Mouse (Mus musculus) forebrain, embryonic 14.5 days (tissue): Measurements from ENCODE around the gene Fam83e. TPM values are rescaled to one million over a fixed set of nuclear protein-coding genes. Genes with fewer than 3 reads are reported as not detected.

Experiments
- ATAC-seq: fragments of 200-750 bp; cut with Nextera tagmentation; 2 replicates; pipeline ENCODE4 v1.8.0; 2017; ENCODE audit warnings: mild to moderate bottlenecking, moderate library complexity
- DNase-seq: peaks from one replicate; pipeline ENCODE4 v3.0.0-alpha.2; 2015; ENCODE audit warnings: low spot score
- H3K27ac ChIP-seq: fragments of 300-500 bp; sonication (generic); 2 replicates; pipeline ENCODE4 v1.5.1; 2014; ENCODE audit warnings: low read depth, mild to moderate bottlenecking, control low read depth, low read length, moderate library complexity
- H3K27me3 ChIP-seq: fragments of 300-500 bp; sonication (generic); replicated peaks from 2 replicates; pipeline ENCODE4 v1.6.1; 2014; ENCODE audit warnings: low read length, control low read depth, mixed read lengths; ENCODE audit not compliant: control insufficient read depth, insufficient read depth
- H3K36me3 ChIP-seq: fragments of 300-500 bp; sonication (generic); 2 replicates; pipeline ENCODE4 v1.6.1; 2014; ENCODE audit warnings: low read length, control low read depth; ENCODE audit not compliant: control insufficient read depth, insufficient read depth
- H3K4me1 ChIP-seq: fragments of 300-500 bp; sonication (generic); 2 replicates; pipeline ENCODE4 v1.6.1; 2014; ENCODE audit warnings: antibody characterized with exemption, low read length, control low read depth; ENCODE audit not compliant: control insufficient read depth, insufficient read depth
- H3K4me2 ChIP-seq: fragments of 300-500 bp; sonication (generic); 2 replicates; pipeline ENCODE4 v1.6.1; 2014; ENCODE audit warnings: mild to moderate bottlenecking, control low read depth, low read length
- H3K4me3 ChIP-seq: fragments of 300-500 bp; sonication (generic); 2 replicates; pipeline ENCODE4 v1.5.1; 2014; ENCODE audit warnings: low read depth, low read length, control low read depth
- H3K9ac ChIP-seq: fragments of 300-500 bp; sonication (generic); 2 replicates; pipeline ENCODE4 v1.6.1; 2014; ENCODE audit warnings: mild to moderate bottlenecking, low read length, control low read depth, moderate library complexity
- H3K9me3 ChIP-seq: fragments of 300-500 bp; sonication (generic); replicated peaks from 2 replicates; pipeline ENCODE4 v1.6.1; 2016; ENCODE audit warnings: low read length, control low read depth, mixed read lengths; ENCODE audit not compliant: control insufficient read depth
- WGBS: fragments of 180-500 bp; shearing (Covaris S2); extraction: QIAGEN DNeasy Blood & Tissue Kit; methylation state at CpG from one replicate; pipeline ENCODE4 v1.1.7; 2014; 5-methylcytosine and 5-hydroxymethylcytosine counted together
- polyA plus RNA-seq: library from polyadenylated mRNA; unstranded; fragments of >200 nt; fragmentation: Nextera tagmentation; extraction: Ambion mirVana; gene quantifications from 2 replicates; pipeline ENCODE4 v1.2.1, GENCODE M21; 2014

Gene Fam83e
- polyA plus RNA-seq, 1 experiment from 2014 or later = 0.11 TPM

- under 1% methylated on average over 20 of the region's 20 CpGs for WGBS
- Histone ChIP-seq H3K4me3 (peak overlapping the region; percentile 38), H3K9me3 (no peaks in the 10 kb centered on the region), H3K4me2 (peak overlapping the region; percentile 83), H3K36me3 (no peaks in the 10 kb centered on the region), H3K9ac (peak overlapping the region; percentile 66), H3K27ac (peak overlapping the region; percentile 63), H3K27me3 (peaks cover 15% of the 10 kb centered on the region), H3K4me1 (peaks cover 11% of the 10 kb centered on the region)
- ATAC-seq = peak; percentile 40; the same call in 1 of the 2 replicates
- peak; percentile 93 for DNase-seq
Measured at GRCm38 (mm10) chr7:45700301-45701015, 20.6 kb upstream of the Fam83e start.

GRCm38 (mm10) chr7:45701072-45701471, 19.9 kb upstream of the Fam83e start:
- Histone ChIP-seq H3K9me3 (no peaks in the 10 kb centered on the region), H3K9ac (peak overlapping the region; percentile 66), H3K36me3 (no peaks in the 10 kb centered on the region), H3K4me3 (peak overlapping the region; percentile 38), H3K4me1 (peaks cover 17% of the 10 kb centered on the region), H3K27ac (peak overlapping the region; percentile 39; the same call in 1 of the 2 replicates), H3K4me2 (peak overlapping the region; percentile 83), H3K27me3 (peaks cover 15% of the 10 kb centered on the region)
- DNase-seq = no peak
- ATAC-seq = no peak
- 29% methylated on average over 11 of the region's 11 CpGs for WGBS

- Histone ChIP-seq H3K4me3 (peak overlapping the region; percentile 38; the same call in 1 of the 2 replicates), H3K27ac (no peak overlapping the region), H3K4me1 (peaks cover 22% of the 10 kb centered on the region), H3K27me3 (peaks cover 15% of the 10 kb centered on the region), H3K9me3 (no peaks in the 10 kb centered on the region), H3K4me2 (peak overlapping the region; percentile 83), H3K9ac (no peak overlapping the region), H3K36me3 (no peaks in the 10 kb centered on the region)
- WGBS = 91% methylated on average over 11 of the region's 11 CpGs
- ATAC-seq (no peak), DNase-seq (no peak)
Measured at GRCm38 (mm10) chr7:45701607-45702006, 19.4 kb upstream of the Fam83e start.

- H3K9me3 ChIP-seq = no peaks in the 10 kb centered on the region
- H3K27me3 ChIP-seq = peaks cover 15% of the 10 kb centered on the region
- H3K36me3 ChIP-seq = no peaks in the 10 kb centered on the region
- H3K4me1 ChIP-seq = peaks cover 28% of the 10 kb centered on the region
- no peak overlapping the region for H3K4me2 ChIP-seq
- no peak overlapping the region for H3K27ac ChIP-seq
- no peak overlapping the region for H3K9ac ChIP-seq
- H3K4me3 ChIP-seq = no peak overlapping the region
- ATAC-seq (no peak), DNase-seq (no peak)
- WGBS = 93% methylated on average over 11 of the region's 11 CpGs
Measured at GRCm38 (mm10) chr7:45702316-45702715, 18.7 kb upstream of the Fam83e start.

- Histone ChIP-seq H3K4me3 (peak overlapping the region; percentile 52; the same call in 1 of the 2 replicates), H3K9ac (peak overlapping the region; percentile 38; the same call in 1 of the 2 replicates)
Measured at GRCm38 (mm10) chr7:45702809-45703520, 18.0 kb upstream of the Fam83e start.

GRCm38 (mm10) chr7:45703521-45704033, 17.4 kb upstream of the Fam83e start:
- Histone ChIP-seq H3K4me1 (peaks cover 40% of the 10 kb centered on the region), H3K27ac (peak overlapping the region; percentile 82), H3K4me2 (peak overlapping the region; percentile 98), H3K36me3 (no peaks in the 10 kb centered on the region), H3K9ac (peak overlapping the region; percentile 38; the same call in 1 of the 2 replicates), H3K27me3 (peaks cover 12% of the 10 kb centered on the region), H3K4me3 (peak overlapping the region; percentile 52), H3K9me3 (no peaks in the 10 kb centered on the region)
- no peak for ATAC-seq
- 35% methylated on average over 12 of the region's 12 CpGs for WGBS
- DNase-seq = no peak

More at GRCm38 (mm10) chr7:45702809-45703520, 18.0 kb upstream of the Fam83e start:
- 94% methylated on average over 17 of the region's 17 CpGs for WGBS
- Histone ChIP-seq H3K27me3 (peaks cover 15% of the 10 kb centered on the region), H3K9me3 (no peaks in the 10 kb centered on the region), H3K4me1 (peaks cover 34% of the 10 kb centered on the region), H3K27ac (0 out of 2 replicates have a peak overlapping the region, but pooled peaks have one; percentile 82), H3K4me2 (peak overlapping the region; percentile 98), H3K36me3 (no peaks in the 10 kb centered on the region)
- ATAC-seq (no peak), DNase-seq (no peak)

GRCm38 (mm10) chr7:45704046-45704559, 16.9 kb upstream of the Fam83e start:
- H3K9ac ChIP-seq = peak overlapping the region; percentile 38
- no peaks in the 10 kb centered on the region for H3K9me3 ChIP-seq
- peaks cover 45% of the 10 kb centered on the region for H3K4me1 ChIP-seq
- H3K36me3 ChIP-seq = no peaks in the 10 kb centered on the region
- H3K4me2 ChIP-seq = peak overlapping the region; percentile 98
- peak overlapping the region; percentile 52 for H3K4me3 ChIP-seq
- WGBS = 2% methylated on average over 13 of the region's 13 CpGs
- H3K27me3 ChIP-seq = peaks cover 8% of the 10 kb centered on the region; the same call in 1 of the 2 replicates
- ATAC-seq = peak; percentile 49
- H3K27ac ChIP-seq = peak overlapping the region; percentile 82
- peak; percentile 90 for DNase-seq

GRCm38 (mm10) chr7:45704730-45705442, 16.1 kb upstream of the Fam83e start, which contains the start of gene Dbp:
Gene Dbp, plus strand, starts transcription at chr7:45705088.
- 0 out of 2 replicates have a peak, but pooled peaks cover 4% of the 10 kb centered on the region for H3K27me3 ChIP-seq
- H3K36me3 ChIP-seq = peaks cover 4% of the 10 kb centered on the region; the same call in 1 of the 2 replicates
- WGBS = 0% methylated on average over 36 of the region's 36 CpGs
- H3K4me3 ChIP-seq = peak within 1 kb of the TSS; percentile 52
- peak within 1 kb of the TSS; percentile 82 for H3K27ac ChIP-seq
- H3K9ac ChIP-seq = peak within 1 kb of the TSS; percentile 75
- peak; percentile 86 for ATAC-seq
- peak within 1 kb of the TSS; percentile 98 for H3K4me2 ChIP-seq
- no peaks in the 10 kb centered on the region for H3K9me3 ChIP-seq
- peak; percentile 100 for DNase-seq
- peaks cover 46% of the 10 kb centered on the region for H3K4me1 ChIP-seq
